Mouse (Mus musculus) heart, adult 2 months (tissue): ENCODE measurements around the gene Aip. TPM values are rescaled to one million over a fixed set of nuclear protein-coding genes. Genes with fewer than 3 reads are reported as not detected.
"Not testable (repeated sequence)": the region's sequence is repeated elsewhere in the genome, so short reads cannot be mapped to it uniquely, and the experiment has no call there.

ENCODE experiments used
- DNase-seq, 2 experiments: peaks; one replicate each; pipeline ENCODE4 v3.0.0; 2021
- H3K27ac ChIP-seq: fragments of 200-600 bp; 2 replicates; pipeline ENCODE4 v1.8.1; 2022
- H3K27me3 ChIP-seq: fragments of 200-500 bp; 2 replicates; pipeline ENCODE4 v1.6.1; 2012; ENCODE audit warnings: mild to moderate bottlenecking, low read length, inconsistent platforms, mixed read lengths; ENCODE audit not compliant: control insufficient read depth, insufficient read depth
- H3K36me3 ChIP-seq: fragments of 200-500 bp; 2 replicates; pipeline ENCODE4 v1.6.1; 2012; ENCODE audit warnings: low read length, inconsistent platforms; ENCODE audit not compliant: control insufficient read depth, insufficient read depth
- H3K4me1 ChIP-seq: fragments of 200-500 bp; 2 replicates; pipeline ENCODE4 v1.6.1; 2011; ENCODE audit warnings: low read length; ENCODE audit not compliant: control insufficient read depth, insufficient read depth
- H3K4me3 ChIP-seq: fragments of 200-600 bp; 2 replicates; pipeline ENCODE4 v1.8.1; 2022
- H3K79me2 ChIP-seq: fragments of 200-500 bp; replicated peaks from 2 replicates; pipeline ENCODE4 v1.6.1; 2012; ENCODE audit warnings: mild to moderate bottlenecking, inconsistent platforms, low read length, moderate library complexity, mixed read lengths; ENCODE audit not compliant: control insufficient read depth, insufficient read depth
- H3K9ac ChIP-seq: fragments of 200-500 bp; 2 replicates; pipeline ENCODE4 v1.6.1; 2012; ENCODE audit warnings: low read depth, mild to moderate bottlenecking, control low read depth, inconsistent platforms, low read length, mixed read lengths
- CTCF ChIP-seq: fragments of 200-600 bp; IDR thresholded peaks from 2 replicates; pipeline ENCODE4 v1.8.1; 2022; ENCODE audit warnings: antibody characterized with exemption, mild to moderate bottlenecking, moderate library complexity
- EP300 ChIP-seq: fragments of 200-500 bp; IDR thresholded peaks from 2 replicates; pipeline ENCODE4 v1.6.1; 2011; ENCODE audit warnings: low read depth, low read length, control low read depth; ENCODE audit not compliant: insufficient read depth
- POLR2A ChIP-seq: fragments of 200-500 bp; IDR thresholded peaks from 2 replicates; pipeline ENCODE4 v1.6.1; 2011; ENCODE audit warnings: mild to moderate bottlenecking, low read depth, low read length, control low read depth; ENCODE audit not compliant: insufficient read depth
- WGBS: fragments of 180-500 bp; shearing (Covaris S2); methylation state at CpG from one replicate; pipeline ENCODE4 v1.1.7; 2018; 5-methylcytosine and 5-hydroxymethylcytosine counted together
- intact Hi-C: fragments of 180-260 bp; cut with DNase I; formaldehyde crosslinking; loops from one replicate; pipeline ENCODE4 v1.15.1; 2025
- polyA plus RNA-seq: library from polyadenylated mRNA; depleted of rRNA; stranded (reverse); fragments of >200 nt; gene quantifications from 2 replicates; pipeline ENCODE4 v1.2.3, GENCODE M21; 2012
- total RNA-seq, 2 experiments: library from RNA; stranded (reverse); gene quantifications; 2 replicates each; pipeline ENCODE4 v1.2.3; 2021

The Aip gene
- total and polyA plus RNA-seq, 3 experiments = 55.1 to 69.4 (median 60.6) TPM

DNA sequence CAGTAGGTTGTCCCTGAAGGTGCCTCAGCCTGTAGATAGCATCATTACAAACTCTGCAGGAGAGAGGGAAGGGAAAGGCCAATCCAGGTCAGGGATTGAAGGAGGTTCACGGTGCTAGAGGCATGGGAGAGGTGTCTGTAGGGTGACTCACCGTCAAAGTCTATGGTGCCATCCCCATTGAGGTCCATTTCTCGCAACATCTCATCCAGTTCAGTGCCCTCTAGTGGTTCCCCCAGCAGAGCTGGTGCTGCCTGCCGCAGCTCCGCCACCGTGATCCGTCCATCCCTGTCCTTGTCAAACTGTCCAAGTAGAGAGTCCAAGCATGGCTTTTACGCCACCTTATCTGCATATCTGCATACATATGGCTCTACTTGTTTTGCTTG lies 10.3 kb upstream of the Aip start:
- H3K79me2 ChIP-seq, H3K4me1 ChIP-seq, H3K36me3 ChIP-seq, H3K9ac ChIP-seq, DNase-seq, H3K4me3 ChIP-seq, H3K27ac ChIP-seq, intact Hi-C loops, H3K27me3 ChIP-seq: not testable (repeated sequence)
- peak; percentile 60 for TF ChIP-seq CTCF
- WGBS = 17% methylated on average over 8 of the region's 8 CpGs

DNA sequence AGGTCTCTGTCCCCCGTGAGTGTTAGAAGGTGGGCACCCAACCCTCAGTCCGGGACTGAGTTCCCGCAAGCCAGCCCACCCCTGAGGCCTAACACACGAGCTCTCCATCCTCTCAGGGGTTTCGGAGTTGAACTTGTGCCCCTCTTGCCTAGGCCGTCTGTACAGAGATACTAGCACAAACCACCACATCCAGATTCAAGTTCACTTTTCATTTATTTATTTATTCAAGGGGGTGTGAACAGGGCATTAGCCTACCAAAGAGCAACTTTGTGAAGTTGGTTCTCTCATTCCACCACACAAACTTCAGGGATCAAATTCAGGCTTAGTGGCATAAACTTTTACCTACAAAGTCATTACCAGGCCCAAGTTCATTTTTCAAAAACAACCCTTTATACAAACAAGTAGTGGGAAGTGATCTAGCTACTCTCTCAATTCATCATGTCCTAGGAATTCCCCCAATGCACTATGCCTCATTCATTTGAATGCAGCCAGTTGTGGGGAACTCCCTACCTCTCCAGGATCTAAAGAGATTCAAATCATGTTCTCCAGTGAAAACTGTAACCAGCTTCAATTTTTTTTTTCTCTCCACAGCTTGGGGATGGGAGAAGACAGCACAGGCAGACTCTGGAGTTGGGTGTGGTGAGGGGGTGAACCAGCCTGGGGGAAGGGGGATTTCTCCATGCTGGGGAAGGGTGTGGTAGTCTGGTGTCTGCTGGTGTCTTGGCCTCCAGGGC lies 9.7 kb upstream of the Aip start:
- H3K79me2 ChIP-seq, H3K36me3 ChIP-seq, H3K4me1 ChIP-seq, H3K27me3 ChIP-seq, H3K4me3 ChIP-seq, H3K9ac ChIP-seq, intact Hi-C loops, DNase-seq, H3K27ac ChIP-seq: not testable (repeated sequence)
- 86% methylated on average over 6 of the region's 6 CpGs for whole genome bisulfite sequencing

DNA sequence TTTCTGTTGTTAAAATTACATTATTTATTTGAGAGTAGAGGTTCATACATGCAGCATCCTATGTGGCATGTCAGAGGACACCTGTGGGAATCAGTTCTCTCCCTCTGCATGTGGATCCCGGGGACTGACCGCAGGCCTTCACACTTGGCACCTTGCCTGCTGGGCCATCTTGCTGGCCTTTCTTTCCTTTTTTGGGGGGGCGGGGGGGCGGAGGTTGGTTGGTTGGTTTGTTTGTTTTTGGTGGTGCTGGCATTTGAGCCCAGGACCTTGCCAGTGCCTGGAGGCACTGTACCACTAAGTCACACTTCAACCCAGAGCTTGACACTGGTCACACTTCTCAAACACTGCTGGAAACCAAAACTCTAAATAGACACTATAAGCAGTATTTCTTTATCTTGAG lies 8.7 kb upstream of the Aip start:
- no peak overlapping the region for H3K9ac ChIP-seq
- no peaks in the 10 kb centered on the region for H3K27me3 ChIP-seq
- DNase-seq = no peak
- intact Hi-C loops = no loop called here
- H3K4me3 ChIP-seq = no peak overlapping the region
- H3K36me3 ChIP-seq = no peaks in the 10 kb centered on the region
- no peak for TF ChIP-seq POLR2A
- no peak for TF ChIP-seq CTCF
- no peak for TF ChIP-seq EP300
- no peak overlapping the region for H3K27ac ChIP-seq
- H3K4me1 ChIP-seq = no peaks in the 10 kb centered on the region
- 72% methylated on average over 4 of the region's 4 CpGs for WGBS
- H3K79me2 ChIP-seq = no peaks in the 10 kb centered on the region

DNA sequence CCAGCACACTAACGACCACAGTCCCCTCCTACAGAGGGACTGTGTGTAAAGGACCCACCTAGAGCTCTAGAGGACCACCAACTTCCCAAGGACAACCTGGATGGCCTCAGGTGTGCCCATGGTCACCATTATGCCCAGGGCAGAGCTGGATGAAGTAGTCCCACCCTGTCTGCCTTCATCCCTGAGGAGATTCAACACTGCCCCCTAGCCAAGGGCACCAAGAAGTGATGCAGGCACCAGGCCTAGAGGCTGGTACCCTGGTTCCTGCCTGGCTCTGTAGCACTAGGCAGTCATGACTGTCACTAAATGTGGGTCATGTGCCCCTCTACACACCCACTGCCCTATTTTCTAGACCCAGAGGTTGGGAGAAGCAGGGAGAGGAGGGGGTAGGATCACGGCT lies 6.1 kb upstream of the Aip start:
- Histone ChIP-seq H3K79me2 (no peaks in the 10 kb centered on the region), H3K4me1 (no peaks in the 10 kb centered on the region; the same call in 1 of the 2 replicates), H3K4me3 (no peak overlapping the region), H3K9ac (no peak overlapping the region), H3K27ac (no peak overlapping the region), H3K36me3 (no peaks in the 10 kb centered on the region), H3K27me3 (no peaks in the 10 kb centered on the region)
- no peak for DNase-seq
- TF ChIP-seq EP300 (no peak), CTCF (no peak), POLR2A (no peak)
- intact Hi-C loops = no loop called here
- WGBS = 91% methylated on average over 2 of the region's 2 CpGs

DNA sequence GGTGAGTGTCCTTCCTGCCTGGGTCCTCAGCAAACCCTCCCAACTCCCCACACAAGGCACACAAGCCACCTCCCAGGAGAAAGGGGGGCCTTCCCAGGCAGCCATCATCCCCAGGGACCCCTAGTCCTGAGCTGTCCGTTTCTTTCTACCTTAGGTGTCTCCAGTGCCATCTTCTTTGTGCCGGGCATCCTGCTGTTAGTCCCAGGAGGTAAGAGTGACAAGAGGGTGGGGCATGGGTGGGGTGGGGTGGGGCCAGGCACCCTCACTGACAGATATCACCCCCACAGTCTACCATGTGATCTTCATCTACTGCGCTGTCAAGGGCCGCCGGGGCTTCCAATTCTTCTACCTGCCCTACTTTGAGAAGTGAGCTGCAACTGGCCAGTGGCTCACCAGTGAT lies 5.4 kb upstream of the Aip start:
- intact Hi-C loops = no loop called here
- WGBS = 94% methylated on average over 5 of the region's 5 CpGs

DNA sequence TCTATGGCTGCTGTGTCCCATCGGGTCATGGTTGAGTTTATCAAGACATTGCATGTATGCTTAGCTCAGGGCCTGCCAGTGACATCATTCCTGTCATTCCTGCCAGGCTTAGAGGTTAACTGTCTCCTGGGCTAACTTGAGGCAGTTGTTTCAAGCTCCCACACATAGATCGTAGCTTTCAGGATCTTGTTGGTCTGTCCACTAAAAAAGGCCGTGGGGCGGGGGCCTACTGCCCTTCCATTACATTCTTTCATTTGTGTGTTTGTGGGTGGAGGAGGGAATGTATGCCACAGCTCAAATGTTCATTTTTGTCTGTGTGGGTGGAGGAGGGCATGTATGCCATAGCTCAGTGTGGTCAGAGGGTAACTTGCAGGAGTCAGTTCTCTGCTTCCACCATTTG lies 4.4 kb upstream of the Aip start:
- H3K27me3 ChIP-seq = no peaks in the 10 kb centered on the region
- peaks cover 5% of the 10 kb centered on the region for H3K4me1 ChIP-seq
- no peak overlapping the region for H3K4me3 ChIP-seq
- H3K9ac ChIP-seq = no peak overlapping the region
- TF ChIP-seq POLR2A (no peak), EP300 (no peak), CTCF (no peak)
- 73% methylated on average over 4 of the region's 4 CpGs for WGBS
- peak overlapping the region; percentile 6; the same call in 1 of the 2 replicates for H3K27ac ChIP-seq
- peaks cover 2% of the 10 kb centered on the region for H3K79me2 ChIP-seq
- no peak for DNase-seq
- intact Hi-C loops = no loop called here
- H3K36me3 ChIP-seq = no peaks in the 10 kb centered on the region

More for the DNA sequence above, 5.4 kb upstream of the Aip start:
- Histone ChIP-seq H3K4me1 (peaks cover 2% of the 10 kb centered on the region), H3K36me3 (no peaks in the 10 kb centered on the region), H3K9ac (no peak overlapping the region), H3K79me2 (peaks cover 2% of the 10 kb centered on the region), H3K27ac (no peak overlapping the region), H3K4me3 (no peak overlapping the region), H3K27me3 (no peaks in the 10 kb centered on the region)
- DNase-seq = no peak
- TF ChIP-seq EP300 (no peak), CTCF (no peak), POLR2A (no peak)
